ENCODE assay signal across 17 mouse cellular contexts in the genomic region with DNA sequence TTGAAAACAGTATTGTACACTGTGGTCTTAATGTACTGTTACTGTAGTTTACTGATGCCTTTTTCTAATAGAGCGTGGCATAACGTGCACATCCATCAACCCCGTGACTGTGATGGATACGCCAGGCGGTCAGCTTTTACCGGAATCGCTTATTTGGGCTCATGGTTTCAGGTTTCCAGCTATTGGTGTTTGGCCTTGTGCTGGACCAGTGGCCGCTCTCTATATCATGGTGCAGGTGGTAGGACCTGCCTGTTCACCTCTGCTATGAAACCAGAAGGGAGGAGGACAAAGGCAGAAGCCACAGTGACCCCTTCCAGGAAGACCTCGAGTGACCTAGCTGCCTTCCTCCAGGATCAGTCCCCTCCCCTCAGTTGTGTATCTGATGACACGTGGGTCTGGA.
"Had no signal": no experiment of that assay in that cellular context is flagged by ENCODE, and none has a peak within 500 bp of the region (broad histone marks: within the 10 kb centered on the region; RNA-seq: fewer than 3 reads in every experiment).

No protein-coding gene starts in this region.

- H3K36me3 ChIP-seq: intestine, embryonic 15.5 days; limb, embryonic 10.5 days; limb, embryonic 13.5 days; liver, embryonic 13.5 days; midbrain, embryonic 12.5 days; midbrain, embryonic 15.5 days had no signal

- DNase-seq: kidney, adult 18-20 months; kidney, postnatal 14 days; layer of hippocampus, adult 9-11 months; liver; liver, embryonic 13.5 days; lung, adult 2 months; lung, postnatal 14 days; lung, postnatal 4 days; thymus, adult 18-20 months; thymus, postnatal 36 days had no signal

- H3K27ac ChIP-seq: intestine, embryonic 15.5 days; layer of hippocampus, adult 2 months; limb, embryonic 10.5 days; limb, embryonic 13.5 days; liver, embryonic 13.5 days; midbrain, embryonic 12.5 days; midbrain, embryonic 15.5 days had no signal

- H3K4me3 ChIP-seq: intestine, embryonic 15.5 days; layer of hippocampus, adult 2 months; limb, embryonic 10.5 days; limb, embryonic 13.5 days; liver, embryonic 13.5 days; midbrain, embryonic 12.5 days; midbrain, embryonic 15.5 days; myocyte had no signal

- H3K4me2 ChIP-seq: intestine, embryonic 15.5 days; limb, embryonic 13.5 days; liver, embryonic 13.5 days; midbrain, embryonic 12.5 days; midbrain, embryonic 15.5 days had no signal

- H3K27me3 ChIP-seq: intestine, embryonic 15.5 days; limb, embryonic 13.5 days; liver, embryonic 13.5 days; midbrain, embryonic 12.5 days; midbrain, embryonic 15.5 days had no signal

- ATAC-seq: intestine, embryonic 15.5 days; midbrain, embryonic 15.5 days had no signal

- H3K9ac ChIP-seq: intestine, embryonic 15.5 days; limb, embryonic 13.5 days; liver, embryonic 13.5 days; midbrain, embryonic 12.5 days; midbrain, embryonic 15.5 days had no signal

- H3K9me3 ChIP-seq: intestine, embryonic 15.5 days; limb, embryonic 10.5 days; limb, embryonic 13.5 days; liver, embryonic 13.5 days; midbrain, embryonic 12.5 days; midbrain, embryonic 15.5 days had no signal
